Mouse (Mus musculus) layer of hippocampus, adult 8-10 months (tissue): ENCODE data around the gene Cd6. TPM values are rescaled to one million over a fixed set of nuclear protein-coding genes. Genes with fewer than 3 reads are reported as not detected.
A peak's percentile ranks its signal among the peaks of the same experiment; 100 is the strongest.

ENCODE experiments used
- DNase-seq, 2 experiments: peaks; one replicate each; pipeline ENCODE4 v3.0.0; 2022; ENCODE audit warnings: low spot score in 2 of 2
- total RNA-seq, 4 experiments: library from RNA; stranded (reverse); gene quantifications; 2 replicates each; pipeline ENCODE4 v1.2.4; 2022

Gene Cd6
- total RNA-seq, 4 experiments from 2014 or later, result 0.16 to 0.20 (median 0.18) TPM; not detected in 1

DNA sequence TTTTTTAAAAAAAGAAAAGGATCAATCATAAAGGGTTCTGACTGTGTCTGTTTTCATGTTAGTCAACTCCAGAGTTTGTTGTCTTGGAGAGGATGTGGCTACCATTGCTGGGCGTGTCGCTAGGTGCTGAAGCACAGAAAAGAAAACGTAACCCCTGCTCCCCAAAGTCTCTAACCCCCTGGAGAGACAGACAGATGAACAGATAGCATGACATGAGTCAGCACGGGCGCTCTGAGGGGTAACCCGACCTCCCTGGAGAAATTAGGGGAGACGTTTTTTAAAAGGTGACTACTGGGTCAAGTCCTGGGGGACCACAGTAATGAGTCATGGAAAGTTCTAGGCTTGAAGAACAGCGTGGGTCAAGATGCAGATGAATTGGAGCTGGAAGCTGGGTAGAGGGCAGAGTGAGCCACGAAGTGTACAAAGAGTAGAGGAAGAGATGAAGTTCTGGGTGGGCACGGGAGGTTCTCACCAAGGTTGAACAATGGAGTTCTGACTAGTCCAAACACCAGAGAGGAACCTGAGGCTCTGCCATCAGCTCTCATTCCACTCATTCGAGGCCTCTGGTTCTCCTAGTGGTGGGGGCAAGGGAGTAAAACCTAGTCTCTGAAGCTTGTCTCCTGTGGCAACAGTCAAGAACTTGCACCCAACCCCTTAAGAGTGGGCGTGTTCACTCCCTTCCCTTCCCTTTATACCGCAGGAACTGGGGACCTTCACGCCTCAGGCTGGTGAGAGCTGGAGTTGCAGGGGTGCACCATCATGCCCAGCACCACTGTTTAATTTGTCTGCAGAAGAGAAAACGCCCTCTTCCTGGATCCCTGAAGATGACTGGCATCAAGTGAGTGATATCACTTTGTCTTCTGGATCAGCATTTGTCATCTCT, 9.4 kb upstream of the Cd6 start, which contains the start of gene Slc15a3:
Slc15a3 (plus strand) TSS at position 718 of the 883 bp plus-strand sequence.
- DNase-seq, result no peak

DNA sequence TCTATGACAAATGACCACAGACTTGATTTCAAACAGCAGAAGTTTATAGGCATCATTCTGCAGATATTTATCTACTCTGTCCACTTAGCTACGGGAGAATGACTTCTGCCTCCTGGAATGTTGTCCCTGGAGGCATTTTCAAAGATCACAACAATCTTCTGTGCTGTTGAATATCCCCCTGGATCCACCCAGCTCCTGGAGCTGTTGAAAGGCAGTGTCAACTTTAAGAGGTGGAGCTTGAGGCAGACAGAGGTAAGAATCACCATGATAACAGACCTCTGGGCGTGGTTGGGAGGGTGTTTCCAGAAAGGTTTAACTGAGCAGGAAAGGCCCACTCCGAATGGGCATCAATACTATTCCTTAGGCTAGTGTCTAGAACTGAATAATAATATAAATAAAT, 5.8 kb upstream of the Cd6 start:
- no peak for DNase-seq

DNA sequence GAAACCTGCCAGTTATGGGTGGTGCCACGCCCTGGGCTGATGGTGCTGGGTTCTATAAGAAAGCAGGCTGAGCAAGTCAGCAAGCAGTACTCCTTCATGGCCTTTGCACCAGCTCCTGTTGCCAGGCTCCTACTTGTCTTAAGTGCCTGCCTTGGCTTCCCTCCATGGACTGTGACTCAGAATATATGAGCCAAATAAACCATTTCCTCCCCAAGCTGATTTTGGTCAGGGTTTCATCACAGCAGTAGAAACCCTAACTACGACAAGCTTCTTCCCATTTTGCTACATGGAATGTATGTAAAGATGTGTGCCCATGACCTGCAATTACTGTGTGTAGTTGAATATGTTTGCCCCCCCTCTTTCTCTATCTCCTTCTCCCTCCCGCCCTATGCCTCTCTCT, 3.8 kb upstream of the Cd6 start:
- no peak for DNase-seq

DNA sequence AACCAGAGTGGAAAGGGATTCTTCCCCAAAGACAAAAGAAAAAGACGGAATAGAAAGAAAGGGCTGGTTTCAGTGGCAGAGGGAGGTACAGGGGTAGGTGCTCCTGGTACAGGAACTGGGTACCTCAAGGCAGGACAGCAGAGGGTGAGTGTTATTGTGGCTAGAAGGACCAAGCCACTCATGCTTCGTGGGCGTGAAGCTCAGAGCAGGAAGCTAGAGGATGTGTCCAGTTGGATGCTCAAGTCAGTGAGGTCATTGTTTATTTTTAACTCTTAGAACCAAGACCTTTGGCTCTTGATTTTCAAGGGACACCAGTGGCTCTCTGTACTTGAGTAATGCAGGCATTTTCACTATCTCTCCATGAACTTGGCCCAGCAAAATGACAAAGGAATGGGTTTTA, 2.2 kb upstream of the Cd6 start:
- DNase-seq, result no peak

DNA sequence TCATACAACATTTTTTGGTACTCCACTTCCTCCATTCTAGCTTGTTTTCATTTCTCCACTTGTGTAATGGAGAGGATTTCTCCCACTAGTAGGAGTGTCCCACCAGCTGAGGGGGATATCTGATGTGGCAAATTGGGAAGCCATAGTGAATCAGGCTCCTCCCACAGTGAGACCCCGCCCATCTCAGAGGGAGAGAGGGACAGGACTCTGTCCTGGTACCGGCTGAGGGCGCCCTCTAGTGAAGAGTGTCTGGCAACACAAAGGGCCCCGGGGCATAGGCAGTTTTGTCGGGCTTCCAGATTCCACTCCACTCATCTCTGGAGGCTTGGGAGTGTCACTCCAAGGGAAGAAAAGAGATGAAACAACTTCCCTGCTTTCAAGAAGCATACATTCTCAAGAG, 1.6 kb upstream of the Cd6 start:
- DNase-seq, result peak; percentile 21 to 37

DNA sequence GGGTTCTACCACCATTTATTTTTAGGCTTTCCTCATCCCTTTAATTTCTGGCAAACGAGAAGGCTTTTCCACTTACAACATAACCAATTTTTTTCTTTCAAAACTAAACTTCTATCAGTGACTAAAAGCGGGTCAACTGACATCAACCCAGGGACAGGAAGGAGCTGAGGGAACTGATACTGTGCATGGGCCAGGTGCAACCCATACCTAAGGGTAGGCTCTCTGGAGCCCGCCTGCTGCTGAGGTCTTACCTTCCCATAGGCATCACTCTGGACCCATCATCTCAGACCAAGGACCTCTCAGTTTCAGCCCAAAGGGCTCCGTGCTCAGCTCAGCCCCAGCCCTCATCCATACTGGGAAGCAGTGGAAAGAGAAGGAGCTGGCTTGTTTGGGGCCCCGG, 1.5 kb downstream of the Cd6 start:
- no peak for DNase-seq

DNA sequence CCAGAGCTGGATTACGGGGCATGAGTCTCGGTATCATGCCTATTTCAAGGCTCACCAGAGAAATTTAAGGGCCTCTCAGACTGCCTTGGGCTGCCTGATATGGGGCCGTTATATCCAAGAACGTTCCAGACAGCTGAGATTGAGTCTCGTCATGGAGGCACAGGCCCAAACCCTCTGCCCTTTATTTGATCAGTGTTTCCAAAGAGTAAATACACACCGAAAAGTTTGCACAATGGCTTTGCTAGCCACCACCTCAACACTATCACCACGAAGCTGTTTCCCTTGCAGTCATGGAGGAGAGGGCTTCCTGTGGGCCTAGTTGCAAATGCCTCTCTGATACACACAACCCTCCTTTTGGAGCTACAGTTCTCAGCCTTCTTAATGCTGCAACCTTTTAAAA, 5.8 kb downstream of the Cd6 start:
- no peak for DNase-seq

DNA sequence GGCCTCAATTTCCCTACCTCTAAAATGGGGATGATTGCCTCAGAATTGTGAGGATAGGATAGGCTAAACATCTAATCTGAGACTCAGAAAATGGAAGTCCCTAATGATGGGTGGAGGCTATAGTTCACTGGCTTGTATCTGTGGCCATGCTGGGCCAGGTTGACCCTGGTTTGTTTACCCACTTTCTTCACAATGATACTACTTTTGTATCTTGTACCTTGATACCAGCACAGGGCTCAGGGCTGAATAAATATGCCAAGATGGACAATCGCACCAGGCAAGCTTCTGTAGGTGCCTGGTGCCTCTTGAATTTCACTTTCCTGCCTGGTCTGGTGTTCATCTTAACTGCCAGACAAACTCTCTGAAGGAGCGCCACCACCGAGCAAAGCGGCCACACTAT, 7.3 kb downstream of the Cd6 start:
- no peak for DNase-seq

DNA sequence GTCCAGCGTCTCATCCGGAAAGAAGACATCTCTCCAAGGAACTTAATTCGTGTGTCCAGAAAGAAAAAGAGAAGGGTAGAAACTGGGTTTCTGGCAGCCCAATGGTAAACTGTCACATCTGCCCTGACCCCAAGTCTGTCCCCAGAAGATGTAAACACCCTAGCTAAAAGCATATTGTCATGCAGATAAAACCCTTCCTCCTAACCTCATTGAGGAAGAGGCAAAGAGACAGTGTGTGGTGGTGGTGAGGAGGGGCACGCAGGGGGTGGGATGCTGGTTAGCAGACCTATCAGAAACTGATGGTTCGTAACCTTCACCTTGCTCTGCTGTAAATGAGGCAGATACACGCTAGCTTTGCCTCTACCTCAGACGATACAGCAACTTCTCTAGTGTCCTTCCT, 8.5 kb downstream of the Cd6 start:
- no peak for DNase-seq

DNA sequence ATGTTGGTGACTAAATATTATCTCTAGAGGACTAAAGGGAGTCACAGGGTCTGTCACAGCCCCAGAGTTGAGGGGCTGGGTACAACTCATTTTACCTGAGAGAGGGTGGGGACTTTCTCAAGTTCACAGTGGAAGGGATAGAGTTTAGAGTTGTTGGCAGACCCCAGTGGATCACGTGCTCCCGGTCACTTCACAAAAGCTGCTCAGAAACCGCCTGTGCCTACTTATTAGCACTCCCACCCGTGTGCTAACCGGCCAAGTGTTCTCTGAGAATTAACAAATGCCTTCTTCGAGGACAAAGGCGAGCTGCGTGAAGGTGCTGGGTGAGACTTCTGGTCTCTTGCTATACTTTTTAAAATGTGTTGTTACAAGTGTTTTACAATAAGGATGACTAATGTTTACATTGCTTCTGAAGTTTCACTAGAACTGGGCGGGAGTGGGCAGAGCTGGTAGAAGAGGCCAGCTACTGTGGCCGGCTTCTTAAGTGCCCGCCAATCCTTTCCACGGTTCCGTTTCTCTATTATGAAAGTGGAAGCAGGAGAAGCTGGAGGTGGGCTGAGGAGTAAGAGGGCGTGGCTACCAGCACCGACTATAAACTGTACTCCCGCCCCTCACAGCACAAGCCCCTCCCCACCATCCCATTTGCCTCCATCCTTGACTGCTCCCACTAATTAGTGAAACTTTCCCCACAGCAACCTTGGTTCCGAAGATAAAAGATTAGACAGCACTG, 11.5 kb downstream of the Cd6 start:
- no peak for DNase-seq

DNA sequence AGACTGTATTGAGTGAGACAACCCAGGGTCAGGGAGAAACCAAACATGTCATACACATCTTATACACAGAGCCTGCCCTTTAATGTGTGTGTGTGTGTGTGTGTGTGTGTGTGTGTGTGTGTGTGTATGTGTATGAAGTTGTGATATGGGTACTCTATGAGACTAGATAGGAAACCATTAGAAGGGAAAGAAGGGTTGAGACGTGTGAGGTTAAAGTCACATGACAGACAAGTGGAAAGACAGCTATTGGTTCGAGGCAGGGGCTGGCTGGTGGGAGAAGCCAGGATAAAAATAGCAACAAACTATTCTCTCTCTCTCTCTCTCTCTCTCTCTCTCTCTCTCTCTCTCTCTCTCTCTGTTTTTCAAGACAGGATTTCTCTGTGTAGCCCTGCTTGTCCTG, 13.4 kb downstream of the Cd6 start:
- no peak for DNase-seq

DNA sequence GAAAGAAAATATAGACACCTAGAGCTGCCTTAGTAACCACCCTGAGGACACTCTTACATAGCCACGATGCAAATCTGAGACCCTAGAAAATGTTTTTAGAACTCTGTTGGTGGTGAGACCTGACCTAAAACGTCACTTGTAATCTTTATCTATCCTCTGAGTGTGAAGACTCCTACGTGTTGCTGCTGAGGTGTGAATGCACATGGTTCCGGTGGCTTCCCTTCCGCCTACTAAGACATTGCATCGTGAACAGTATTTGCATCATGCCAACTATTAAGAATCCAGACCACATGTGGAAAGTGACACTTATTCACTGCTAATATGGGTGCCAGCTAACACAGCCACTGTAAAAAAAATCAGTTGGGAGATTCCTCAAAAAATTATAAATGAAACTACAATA, 14.0 kb downstream of the Cd6 start:
- DNase-seq, result no peak

DNA sequence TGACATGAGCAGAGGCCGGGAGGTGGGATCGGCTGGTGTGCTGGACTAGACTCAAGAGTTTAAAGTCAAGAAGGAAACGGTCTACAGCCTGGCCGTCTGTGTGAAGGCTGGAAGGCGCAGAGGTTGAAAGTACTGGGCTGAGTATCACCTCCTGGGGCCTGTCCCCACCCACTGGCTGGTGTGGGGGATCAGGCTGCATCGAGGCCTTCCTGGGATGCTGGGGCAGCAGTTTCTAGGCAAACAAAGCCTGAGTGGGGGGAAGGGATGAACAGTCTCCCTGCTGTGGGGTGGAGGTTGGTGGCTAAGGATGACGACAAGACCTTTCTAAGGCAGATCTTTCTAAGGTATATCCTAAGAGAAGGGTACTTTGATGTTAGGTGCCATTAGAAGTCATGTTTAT, 16.0 kb downstream of the Cd6 start:
- DNase-seq, result no peak

DNA sequence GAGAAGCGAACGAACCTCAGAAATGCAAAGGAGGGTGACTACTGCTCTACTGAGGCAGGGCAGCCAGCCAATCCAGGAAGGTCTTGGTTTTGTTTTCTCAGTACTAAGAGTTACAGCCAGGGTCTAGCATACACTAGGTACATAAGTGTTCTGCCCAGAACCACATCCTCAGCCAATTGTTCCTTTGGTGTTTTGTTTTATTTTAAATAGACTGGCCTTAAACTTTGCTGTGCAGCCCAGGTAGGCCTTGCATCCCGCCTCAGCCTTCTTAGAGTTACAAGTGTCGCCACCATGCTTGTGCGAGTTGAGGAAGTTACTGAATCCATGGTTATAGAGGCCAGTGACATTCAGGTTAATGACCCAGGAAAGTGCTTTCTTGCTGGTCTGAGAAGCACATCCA, 16.8 kb downstream of the Cd6 start:
- DNase-seq, result no peak

DNA sequence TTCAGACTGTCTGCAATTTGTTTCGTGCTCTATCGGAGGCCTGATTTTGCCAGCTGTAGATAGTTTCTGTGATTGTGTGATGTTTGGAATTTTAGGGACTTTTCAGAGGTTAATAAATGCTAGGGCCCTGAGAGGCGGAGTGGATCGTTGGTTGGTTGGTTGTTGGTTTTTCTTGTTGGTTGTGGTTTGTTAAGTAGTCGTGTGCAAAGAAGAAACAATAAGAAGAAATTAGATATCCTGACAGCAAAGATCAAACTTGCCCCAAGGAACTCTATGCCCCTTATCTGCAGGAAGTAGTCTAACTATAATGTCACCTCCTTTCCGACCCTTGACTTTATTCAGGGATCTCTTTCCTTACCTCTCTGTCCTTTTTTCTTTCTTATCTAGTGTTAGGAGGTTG, 18.4 kb downstream of the Cd6 start:
- DNase-seq, result no peak

DNA sequence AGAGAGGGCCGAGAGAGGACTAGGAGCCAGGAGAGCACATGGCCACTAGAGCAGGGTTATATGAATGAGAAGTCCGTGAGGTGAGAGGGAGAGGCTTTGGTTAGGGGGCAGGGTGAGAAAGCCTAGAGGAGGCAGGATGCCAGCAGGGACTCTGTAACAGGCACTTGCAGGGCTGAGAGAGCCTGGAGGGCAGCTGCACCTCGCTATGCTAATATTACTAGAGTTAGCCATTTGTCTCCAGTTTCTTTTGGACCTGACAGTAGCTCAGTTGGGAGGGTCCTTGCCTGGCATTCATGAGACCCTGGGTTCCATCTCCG, 19.7 kb downstream of the Cd6 start:
- DNase-seq, result no peak

DNA sequence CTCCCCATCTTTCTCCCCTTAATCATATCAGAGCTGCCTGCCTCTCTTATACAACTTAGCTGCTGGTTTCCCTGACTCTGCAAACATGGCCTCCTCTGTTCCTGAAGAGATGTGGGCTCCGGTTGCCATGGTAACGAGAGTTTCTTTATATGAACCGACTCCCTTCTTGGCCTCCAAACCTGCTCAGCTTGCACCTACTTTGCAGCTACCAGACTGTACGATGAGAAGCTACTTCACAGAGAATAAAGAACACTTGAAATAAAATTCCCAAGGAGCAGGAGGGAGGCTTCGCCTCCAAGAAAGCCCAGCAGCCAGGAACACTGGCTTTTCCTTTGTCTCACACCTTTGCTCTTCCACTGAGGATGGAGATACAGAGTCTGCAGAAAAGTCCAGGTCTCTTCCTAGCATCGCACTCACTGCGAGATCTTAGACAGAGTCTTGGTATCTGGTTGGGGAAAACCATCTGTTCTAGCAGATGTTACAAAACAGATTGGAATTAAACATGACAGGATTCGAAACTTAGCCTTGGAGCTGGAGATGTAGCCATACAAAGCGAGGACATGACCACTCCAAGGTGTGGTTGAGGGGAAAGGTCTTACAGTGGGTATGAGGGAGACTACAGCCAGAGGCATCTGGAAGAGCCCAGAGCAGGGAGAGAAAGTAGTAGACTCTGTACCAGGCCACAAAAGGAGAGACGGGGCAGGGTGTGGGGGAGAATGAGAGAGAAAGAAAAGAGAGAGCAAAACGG, 20.3 kb downstream of the Cd6 start:
- DNase-seq, result peak; percentile 58 to 72

DNA sequence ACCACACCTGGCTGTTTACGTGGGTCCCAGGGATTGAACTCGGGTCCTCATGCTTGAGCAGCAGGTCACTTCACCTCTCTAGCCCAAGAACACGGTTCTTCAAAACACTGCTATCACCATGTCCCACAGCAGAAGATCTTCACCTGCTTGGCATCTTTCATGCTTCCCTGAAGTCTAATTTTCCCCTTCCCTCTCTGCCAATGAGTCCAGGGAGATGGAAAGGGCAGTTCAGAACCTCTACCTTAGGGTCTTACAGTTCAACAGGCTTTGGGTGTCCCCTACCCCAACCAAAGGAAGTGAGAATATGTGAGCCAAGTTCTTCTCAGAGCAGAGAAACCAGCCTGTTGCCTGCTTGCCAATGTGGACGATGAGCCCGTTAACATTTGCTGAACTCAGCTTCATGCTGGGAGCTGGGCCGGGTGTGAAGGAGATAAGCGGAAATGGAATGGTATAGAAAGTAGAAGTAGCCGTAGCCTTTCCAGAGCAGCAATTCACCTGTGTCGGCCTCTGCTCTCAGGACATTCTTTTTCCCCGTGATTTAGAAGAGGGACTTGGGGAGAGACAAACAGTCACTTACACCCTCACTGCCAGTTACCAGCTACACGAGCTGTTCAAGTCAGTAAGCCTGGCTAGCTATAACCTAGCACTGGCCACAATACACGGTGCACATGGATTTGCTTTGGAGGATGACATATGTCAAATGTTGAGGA, 21.2 kb downstream of the Cd6 start:
- no peak for DNase-seq

DNA sequence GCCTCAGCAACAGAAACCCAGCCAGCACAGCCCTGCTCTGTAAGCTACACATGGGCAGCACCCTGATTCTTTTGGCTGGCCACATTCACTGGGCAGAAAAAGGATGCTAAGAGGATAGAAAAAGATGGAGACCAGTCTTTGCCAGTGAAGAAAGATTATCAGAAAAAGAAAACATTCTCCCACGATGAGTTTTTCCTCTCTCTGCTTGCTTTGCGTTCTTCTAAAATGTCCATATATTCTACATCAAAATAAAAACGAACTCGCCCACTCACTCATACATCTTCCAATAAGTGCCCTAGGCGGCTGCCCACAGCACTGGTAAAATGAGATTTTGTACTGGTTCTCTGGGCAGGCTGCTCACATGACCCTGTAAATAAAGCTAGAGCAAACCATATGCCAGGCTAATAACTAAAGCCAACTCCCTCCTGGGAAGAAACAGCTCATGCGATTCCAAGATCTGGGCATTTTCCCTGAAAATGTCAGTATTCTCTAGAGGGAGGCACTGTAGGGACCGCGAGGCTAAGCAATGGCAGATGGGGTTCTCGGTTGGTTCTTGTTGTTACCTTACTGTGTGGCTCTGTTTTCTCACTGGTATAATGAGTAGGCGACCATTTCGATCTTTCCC, 24.1 kb downstream of the Cd6 start:
- no peak for DNase-seq

DNA sequence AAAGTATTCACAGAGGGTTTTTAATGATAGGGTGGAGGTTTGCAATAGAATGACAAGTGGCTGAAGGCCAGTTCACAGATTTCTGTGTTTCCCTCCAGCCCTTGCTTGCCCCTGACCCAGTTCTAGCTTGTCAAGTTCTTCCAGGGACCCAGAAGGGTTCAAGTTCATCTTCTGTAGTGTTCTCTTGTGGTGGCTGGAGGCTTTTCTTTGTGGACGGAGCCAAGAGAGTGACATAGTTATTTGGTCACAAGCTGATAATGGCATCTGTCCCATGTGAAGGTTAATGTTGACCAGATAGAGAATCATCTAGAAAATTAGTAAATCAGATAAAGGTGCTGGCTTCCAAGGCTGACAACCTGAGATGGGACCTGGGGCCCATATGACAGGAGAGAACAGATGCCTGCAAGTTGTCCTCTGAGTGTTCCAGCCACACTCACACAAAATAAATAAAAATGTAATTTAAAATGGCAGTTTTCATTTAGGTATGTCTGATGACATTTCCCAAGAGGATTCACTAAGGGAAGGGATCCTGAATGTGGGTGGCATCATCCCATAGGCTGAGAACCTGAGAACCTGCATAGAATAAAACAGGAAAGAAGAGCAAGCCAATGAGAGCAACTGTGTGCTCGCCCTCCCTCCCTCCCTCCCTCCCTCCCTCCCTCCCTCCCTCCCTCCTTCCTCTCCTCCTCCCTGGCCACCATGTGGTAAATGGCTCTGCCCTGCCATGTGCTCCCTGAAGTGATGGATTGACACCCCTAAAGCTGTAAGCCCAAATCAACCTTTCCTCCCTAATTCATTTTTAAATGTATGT, 24.8 kb downstream of the Cd6 start:
- DNase-seq, result no peak
